Mouse (Mus musculus) bone marrow, adult 2 months (tissue): ENCODE data around the gene Coro1c. TPM values are rescaled to one million over a fixed set of nuclear protein-coding genes. Genes with fewer than 3 reads are reported as not detected.

Source experiments
- H3K27ac ChIP-seq: fragments of 200-500 bp; 2 replicates; pipeline ENCODE4 v1.5.1; 2012; ENCODE audit warnings: low read depth, mild to moderate bottlenecking, control low read depth, inconsistent platforms, low read length; ENCODE audit not compliant: control insufficient read depth, poor library complexity, insufficient read depth
- H3K4me1 ChIP-seq: fragments of 200-500 bp; 2 replicates; pipeline ENCODE4 v1.6.1; 2011; ENCODE audit warnings: low read length; ENCODE audit not compliant: control insufficient read depth, insufficient read depth
- H3K4me3 ChIP-seq: fragments of 200-500 bp; replicated peaks from 2 replicates; pipeline ENCODE3; 2011; ENCODE audit warnings: mild to moderate bottlenecking, low read depth, low read length, control low read depth; ENCODE audit not compliant: control insufficient read depth
- CTCF ChIP-seq: fragments of 200-500 bp; IDR thresholded peaks from 2 replicates; pipeline ENCODE4 v1.5.1; 2011; ENCODE audit warnings: low read length, control low read depth; ENCODE audit not compliant: control insufficient read depth, insufficient read depth
- POLR2A ChIP-seq: fragments of 200-500 bp; IDR thresholded peaks from 2 replicates; pipeline ENCODE4 v1.6.1; 2011; ENCODE audit warnings: low read depth, mild to moderate bottlenecking, control low read depth, low read length, borderline replicate concordance; ENCODE audit not compliant: control insufficient read depth
- WGBS: fragments of 180-500 bp; shearing (Covaris S2); methylation state at CpG from one replicate; pipeline ENCODE4 v1.1.7; 2018; 5-methylcytosine and 5-hydroxymethylcytosine counted together
- polyA plus RNA-seq: library from polyadenylated mRNA; stranded (reverse); fragments of >200 nt; gene quantifications from 2 replicates; pipeline ENCODE4 v1.2.4, GENCODE M21; 2011; ENCODE audit warnings: low replicate concordance; ENCODE audit not compliant: missing spikeins, insufficient read depth, insufficient read length

Coro1c gene
- polyA plus RNA-seq, 1 experiment, result 52.7 TPM

DNA sequence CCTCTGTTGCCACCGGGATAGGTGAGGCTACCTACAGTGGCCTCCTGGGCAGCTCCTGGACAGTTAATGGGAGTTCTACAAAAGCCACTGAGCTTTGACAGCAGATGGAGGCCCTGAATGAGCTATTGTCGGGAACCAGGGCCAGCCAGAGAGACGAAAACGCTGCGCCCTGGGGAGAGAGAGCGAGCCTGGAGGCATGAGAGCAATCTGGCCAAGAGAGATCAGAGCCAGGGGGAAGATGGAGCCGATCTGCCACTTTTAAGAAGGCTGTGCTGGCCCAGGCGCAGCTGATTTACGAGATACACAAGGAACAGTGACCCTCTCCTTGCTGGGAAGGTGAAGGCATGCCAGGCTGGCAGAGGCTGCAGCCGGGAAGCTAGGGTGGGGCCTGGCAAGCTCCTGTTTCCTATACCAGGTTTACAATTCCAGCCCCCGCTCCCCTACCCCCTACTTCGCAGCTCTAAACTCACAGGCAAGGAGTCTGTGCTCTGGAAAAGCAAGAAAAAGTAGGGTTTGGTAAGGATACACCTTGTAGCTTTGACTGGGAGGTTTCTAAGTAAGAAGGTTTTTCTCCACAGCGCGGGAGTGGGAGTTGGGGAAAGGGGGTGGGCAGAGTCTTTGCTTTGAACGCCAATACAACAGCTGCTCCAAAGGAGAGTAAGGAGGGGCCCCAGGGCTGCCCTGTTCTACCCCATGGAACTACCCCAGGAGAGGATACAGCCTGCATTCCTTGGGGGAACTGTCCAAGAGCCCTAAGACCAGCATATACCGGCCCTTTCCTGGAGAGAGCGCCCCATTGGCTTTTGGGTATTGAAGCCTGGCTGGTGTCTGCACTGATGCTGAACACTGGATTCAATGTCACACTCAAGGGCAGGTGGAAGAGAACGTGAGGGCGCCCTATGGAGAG is 42.5 kb upstream of the Coro1c start:
- Histone ChIP-seq H3K4me3 (no peak overlapping the region), H3K4me1 (no peaks in the 10 kb centered on the region; the same call in 1 of the 2 replicates), H3K27ac (no peak overlapping the region)
- TF ChIP-seq CTCF (no peak), POLR2A (no peak)
- WGBS, result 66% methylated on average over 19 of the region's 19 CpGs

DNA sequence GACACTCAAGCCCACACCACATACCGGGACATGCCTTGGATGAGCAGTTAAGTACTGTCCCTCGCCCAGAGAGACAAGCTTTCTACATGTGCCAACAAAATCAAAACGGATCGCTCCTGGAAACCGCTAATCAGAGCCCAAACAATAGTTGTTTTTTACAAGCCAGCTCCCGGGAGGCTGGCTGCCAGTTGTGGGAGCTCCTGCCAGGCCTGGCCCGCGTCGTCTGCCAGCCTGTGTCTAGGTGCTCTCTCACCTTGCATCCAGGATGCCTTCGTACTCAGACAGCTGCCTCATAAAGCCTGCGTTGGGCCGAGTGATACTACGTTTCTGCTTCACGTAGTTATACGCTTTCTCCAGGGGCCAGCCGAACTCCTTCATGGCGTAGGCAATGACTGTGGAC is 41.6 kb upstream of the Coro1c start:
- 93% methylated on average over 17 of the region's 17 CpGs for WGBS
- no peak overlapping the region for H3K4me3 ChIP-seq
- TF ChIP-seq CTCF (no peak), POLR2A (no peak)
- no peaks in the 10 kb centered on the region; the same call in 1 of the 2 replicates for H3K4me1 ChIP-seq
- no peak overlapping the region for H3K27ac ChIP-seq

DNA sequence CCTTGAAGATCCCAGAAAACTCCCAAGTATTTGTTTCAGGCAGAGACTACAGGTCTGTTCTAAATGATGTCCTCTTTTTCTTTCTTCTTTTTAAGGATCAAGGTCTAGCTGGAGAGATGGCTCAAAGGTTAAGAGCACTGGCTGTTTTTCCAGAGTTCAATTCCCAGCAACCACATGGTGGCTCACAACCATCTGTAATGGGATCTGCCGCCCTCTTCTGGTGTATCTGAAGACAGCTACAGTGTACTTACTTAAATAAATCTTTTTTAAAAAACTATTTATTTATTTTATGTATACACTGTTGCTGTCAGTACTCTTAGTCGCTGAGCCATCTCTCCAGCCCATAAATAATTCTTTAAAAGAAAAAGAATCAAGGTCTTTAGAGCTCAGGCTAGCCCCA is 38.7 kb upstream of the Coro1c start:
- TF ChIP-seq POLR2A, result no peak
- TF ChIP-seq CTCF, result no peak
- WGBS, result 88% methylated on average over 2 of the region's 2 CpGs

DNA sequence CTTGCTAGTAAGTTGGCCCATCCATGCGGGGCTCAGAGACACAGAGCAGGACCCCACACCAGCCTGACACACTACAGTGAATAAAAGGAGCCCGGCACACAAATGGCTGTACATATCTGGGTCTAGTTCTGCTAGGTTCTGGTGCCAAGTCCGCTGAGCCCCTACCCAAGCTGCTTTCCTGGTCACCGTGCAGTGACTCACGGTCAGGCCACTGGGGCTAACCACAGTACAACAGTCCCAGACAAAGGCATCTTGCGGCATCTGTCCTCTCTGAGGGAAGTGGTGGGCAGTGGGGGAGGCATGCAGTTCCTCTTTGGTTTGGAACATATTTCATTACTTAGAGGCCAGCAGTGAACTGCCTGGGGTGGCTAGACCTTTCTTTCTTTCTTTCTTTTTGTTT is 36.6 kb upstream of the Coro1c start:
- Histone ChIP-seq H3K4me1 (peaks cover 1% of the 10 kb centered on the region; the same call in 1 of the 2 replicates), H3K27ac (peak overlapping the region; percentile 65), H3K4me3 (peak overlapping the region; percentile 45)
- 17% methylated on average over 6 of the region's 6 CpGs for WGBS
- TF ChIP-seq CTCF, result no peak
- TF ChIP-seq POLR2A, result no peak

More for the DNA sequence above, 38.7 kb upstream of the Coro1c start:
- no peak overlapping the region for H3K27ac ChIP-seq
- H3K4me1 ChIP-seq, result peaks cover 1% of the 10 kb centered on the region; the same call in 1 of the 2 replicates
- H3K4me3 ChIP-seq, result no peak overlapping the region

DNA sequence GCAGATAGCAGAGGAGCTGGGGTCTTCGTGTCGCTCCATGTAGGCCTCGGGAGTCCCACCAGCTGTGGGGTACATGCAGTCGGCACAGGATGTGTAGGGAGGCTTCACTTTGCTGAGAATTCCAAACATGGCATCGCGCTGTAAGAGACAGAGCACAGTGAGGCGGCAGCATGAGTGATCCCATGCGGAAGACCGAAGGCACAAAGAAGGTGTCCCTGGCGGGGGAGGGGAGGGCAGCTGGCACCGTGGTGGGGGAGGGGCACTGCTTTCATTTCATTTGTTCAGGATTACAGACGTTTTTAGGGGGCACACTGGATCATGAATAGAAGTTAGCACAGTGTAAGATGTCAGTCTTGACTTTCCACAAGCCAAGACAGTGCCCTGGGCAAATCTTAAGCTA is 34.8 kb upstream of the Coro1c start:
- no peak for TF ChIP-seq CTCF
- no peak for TF ChIP-seq POLR2A
- no peak overlapping the region for H3K27ac ChIP-seq
- H3K4me3 ChIP-seq, result no peak overlapping the region
- peaks cover 1% of the 10 kb centered on the region; the same call in 1 of the 2 replicates for H3K4me1 ChIP-seq
- 85% methylated on average over 12 of the region's 12 CpGs for WGBS

DNA sequence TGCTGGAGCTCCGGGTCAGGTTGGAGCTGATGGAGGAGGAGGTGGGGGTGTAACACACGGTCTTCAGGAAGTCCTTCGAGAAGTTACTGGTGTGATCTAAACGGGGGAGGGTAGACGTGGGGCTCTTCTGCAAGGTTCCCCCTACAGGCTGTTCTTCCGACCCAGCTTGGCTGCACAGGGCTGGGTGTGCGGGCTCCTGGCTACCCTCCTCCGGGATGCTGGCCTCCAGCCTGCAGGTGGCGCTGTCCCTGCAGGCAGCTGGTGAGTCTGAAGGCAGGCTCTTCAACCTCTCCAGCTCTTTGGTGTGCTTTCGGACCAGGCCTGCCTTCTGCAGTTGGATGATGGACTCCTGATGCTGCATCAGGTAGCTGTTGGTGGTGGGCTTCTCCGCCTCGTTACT is 34.0 kb upstream of the Coro1c start:
- WGBS, result 76% methylated on average over 12 of the region's 12 CpGs
- Histone ChIP-seq H3K4me1 (peaks cover 1% of the 10 kb centered on the region; the same call in 1 of the 2 replicates), H3K27ac (no peak overlapping the region), H3K4me3 (no peak overlapping the region)
- TF ChIP-seq CTCF (peak; percentile 68), POLR2A (no peak)

DNA sequence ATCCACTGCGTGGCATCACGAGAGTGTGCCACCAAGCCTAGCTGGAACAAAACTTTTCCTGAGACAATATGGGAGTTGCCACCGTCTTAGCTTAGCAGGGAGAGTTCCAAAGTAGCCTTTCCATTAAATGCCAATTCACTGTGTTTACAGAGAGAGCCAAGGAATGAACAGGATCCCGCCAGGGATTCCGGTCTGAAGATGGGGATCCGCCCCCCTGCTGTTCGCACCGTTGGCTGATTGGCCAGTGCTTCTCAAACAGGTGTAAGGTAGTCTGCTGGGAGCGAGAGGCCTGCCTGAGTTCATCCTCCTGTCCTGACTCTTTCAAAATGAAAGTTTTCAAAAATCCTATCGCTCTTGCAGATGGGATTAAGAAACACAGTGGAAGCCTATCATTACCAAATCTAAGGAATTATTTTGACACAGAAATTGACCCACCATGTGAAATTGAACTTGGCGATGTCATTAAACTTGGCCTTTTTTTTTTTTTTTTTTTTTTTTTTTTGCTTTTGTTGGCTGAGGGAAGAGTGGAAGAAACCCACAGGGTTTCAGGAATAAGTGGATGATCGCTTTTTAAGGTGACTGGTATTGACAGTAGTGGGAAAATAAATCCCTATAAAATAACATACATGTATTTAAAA is 30.8 kb upstream of the Coro1c start:
- Histone ChIP-seq H3K4me3 (no peak overlapping the region), H3K27ac (no peak overlapping the region), H3K4me1 (no peaks in the 10 kb centered on the region)
- TF ChIP-seq CTCF, result no peak
- TF ChIP-seq POLR2A, result no peak
- 85% methylated on average over 12 of the region's 12 CpGs for WGBS

DNA sequence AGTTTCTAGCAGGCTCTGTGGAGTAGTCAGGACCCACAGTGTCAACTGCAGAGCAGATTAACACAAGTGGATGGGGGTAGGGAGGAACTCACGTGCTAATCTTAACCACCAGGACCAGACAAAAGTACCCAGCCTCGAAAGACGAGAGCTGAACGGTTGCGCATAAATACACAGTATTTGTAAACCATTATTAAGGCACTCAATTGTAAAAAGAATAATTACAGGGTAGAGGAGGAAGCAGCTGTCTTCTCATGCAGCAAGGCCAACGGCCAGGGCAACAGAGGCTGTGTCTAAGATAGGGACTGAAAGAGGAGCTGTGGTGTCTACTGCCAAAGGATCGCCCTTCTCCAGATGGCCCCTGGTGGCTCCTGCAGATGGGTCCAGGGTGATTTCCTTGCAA is 29.1 kb upstream of the Coro1c start:
- Histone ChIP-seq H3K4me3 (no peak overlapping the region), H3K27ac (no peak overlapping the region), H3K4me1 (no peaks in the 10 kb centered on the region)
- TF ChIP-seq CTCF (no peak), POLR2A (no peak)
- 20% methylated on average over 7 of the region's 7 CpGs for WGBS
